Mouse (Mus musculus): ENCODE measurements around the gene Apba3. TPM values are rescaled to one million over a fixed set of nuclear protein-coding genes. Genes with fewer than 3 reads are reported as not detected.

The Apba3 gene
- polyA plus RNA-seq, 1 experiment from 2014 or later: 24.0 TPM

DNA sequence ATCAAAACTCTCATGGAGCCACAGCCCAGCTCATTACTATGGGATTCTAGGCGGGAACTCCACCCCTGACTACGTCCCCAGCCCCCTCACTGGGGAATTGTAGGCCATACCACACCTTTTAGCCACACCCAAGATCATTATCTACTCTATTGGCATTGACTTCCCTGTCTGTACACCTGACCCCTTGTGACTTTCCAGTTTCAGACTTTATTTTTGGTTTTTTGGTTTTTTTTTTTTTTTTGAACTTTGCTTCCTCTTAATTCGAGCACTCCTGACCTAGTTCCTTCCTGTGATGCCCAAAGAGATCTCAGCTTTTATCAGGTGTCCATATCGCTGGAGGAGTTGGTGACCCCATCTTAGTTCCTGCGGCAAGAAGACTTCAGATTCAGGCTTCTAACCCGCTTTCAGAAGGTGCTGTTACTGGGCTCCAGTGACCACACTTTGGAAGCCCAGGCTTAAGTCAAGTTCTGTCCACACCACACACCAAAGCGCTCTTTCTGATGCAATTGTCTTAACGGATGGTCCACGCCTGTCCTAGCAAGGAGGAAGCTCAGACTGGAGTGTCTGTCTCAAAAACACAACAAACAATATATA lies 24.8 kb downstream of the Apba3 start, which contains the start of gene Tjp3:
Tjp3 (minus strand) TSS at position 71 of the 594 bp plus-strand sequence.
- Histone ChIP-seq H3K4me1 (replicated peaks) (peaks cover 82% of the 10 kb centered on the region), H3K36me3 (replicated peaks) (0 out of 2 replicates have a peak, but pooled peaks cover 6% of the 10 kb centered on the region), H3K4me3 (replicated peaks) (peak within 1 kb of the TSS; percentile 10; the same call in 1 of the 2 replicates), H3K27me3 (peaks cover 29% of the 10 kb centered on the region), H3K9me3 (replicated peaks) (no peaks in the 10 kb centered on the region), H3K9ac (no peak within 1 kb of the TSS), H3K4me2 (peak within 1 kb of the TSS; percentile 95), H3K27ac (replicated peaks) (peak within 1 kb of the TSS; percentile 45)
- 47% methylated on average over 9 of the region's 9 CpGs for WGBS (ENCODE audit: insufficient replicate concordance)
- ATAC-seq (ENCODE audit: insufficient read depth): no peak

DNA sequence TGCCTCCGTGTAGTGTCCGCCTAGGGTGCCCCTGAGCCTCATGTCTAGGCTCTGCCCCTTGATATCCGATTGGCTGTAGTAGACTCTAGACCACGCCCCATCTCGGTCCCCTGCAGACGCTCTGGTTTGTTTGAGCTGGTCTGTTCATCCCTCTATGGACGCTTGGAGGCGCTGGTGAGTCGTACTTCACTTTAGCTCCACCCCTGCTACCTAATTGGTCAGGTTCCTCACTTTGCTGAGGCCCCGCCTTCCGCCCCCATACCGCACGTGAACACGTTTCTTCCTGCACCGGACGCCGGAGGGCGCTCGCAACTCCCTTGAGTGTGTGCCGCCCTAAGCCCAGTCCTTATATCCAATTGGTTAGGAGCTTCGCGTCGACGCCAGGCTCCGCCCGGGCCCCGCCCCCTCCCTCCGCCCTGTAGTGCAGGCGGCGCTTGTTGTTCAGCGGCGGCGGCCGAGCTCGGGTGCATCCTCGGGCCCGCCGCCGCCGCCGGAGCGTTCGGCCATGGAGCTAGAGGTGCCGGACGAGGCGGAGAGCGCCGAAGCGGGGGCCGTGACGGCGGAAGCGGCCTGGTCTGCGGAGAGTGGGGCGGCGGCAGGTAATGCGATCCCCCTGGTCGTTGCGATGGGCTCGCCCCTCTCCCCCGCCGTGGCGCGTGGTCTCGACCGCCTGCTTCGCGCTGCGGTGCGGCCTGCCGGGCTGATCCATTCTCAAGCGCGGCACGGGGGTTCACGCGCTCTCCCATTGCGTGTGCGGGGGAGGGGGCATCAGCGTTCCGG lies 26.0 kb downstream of the Apba3 start, which contains the start of gene Pip5k1c:
Pip5k1c (plus strand) TSS at position 410 of the 780 bp plus-strand sequence.
- ATAC-seq (ENCODE audit: insufficient read depth): peak; percentile 94
- Histone ChIP-seq H3K9me3 (replicated peaks) (no peaks in the 10 kb centered on the region), H3K4me1 (replicated peaks) (peaks cover 88% of the 10 kb centered on the region), H3K9ac (peak within 1 kb of the TSS; percentile 77), H3K27me3 (peaks cover 23% of the 10 kb centered on the region), H3K36me3 (replicated peaks) (0 out of 2 replicates have a peak, but pooled peaks cover 6% of the 10 kb centered on the region), H3K4me2 (peak within 1 kb of the TSS; percentile 95), H3K27ac (replicated peaks) (peak within 1 kb of the TSS; percentile 89), H3K4me3 (replicated peaks) (peak within 1 kb of the TSS; percentile 77)
- WGBS (ENCODE audit: insufficient replicate concordance): under 1% methylated on average over 80 of the region's 80 CpGs

GRCm38 (mm10) chr10:81293334-81294030 lies 26.7 kb downstream of the Apba3 start:
- Histone ChIP-seq H3K9ac (peak overlapping the region; percentile 77), H3K36me3 (replicated peaks) (0 out of 2 replicates have a peak, but pooled peaks cover 6% of the 10 kb centered on the region), H3K9me3 (replicated peaks) (no peaks in the 10 kb centered on the region), H3K4me3 (replicated peaks) (peak overlapping the region; percentile 77), H3K4me2 (peak overlapping the region; percentile 95), H3K27me3 (peaks cover 16% of the 10 kb centered on the region), H3K4me1 (replicated peaks) (peaks cover 93% of the 10 kb centered on the region), H3K27ac (replicated peaks) (peak overlapping the region; percentile 89)
- 1% methylated on average over 25 of the region's 25 CpGs for WGBS (ENCODE audit: insufficient replicate concordance)
- no peak for ATAC-seq (ENCODE audit: insufficient read depth)

DNA sequence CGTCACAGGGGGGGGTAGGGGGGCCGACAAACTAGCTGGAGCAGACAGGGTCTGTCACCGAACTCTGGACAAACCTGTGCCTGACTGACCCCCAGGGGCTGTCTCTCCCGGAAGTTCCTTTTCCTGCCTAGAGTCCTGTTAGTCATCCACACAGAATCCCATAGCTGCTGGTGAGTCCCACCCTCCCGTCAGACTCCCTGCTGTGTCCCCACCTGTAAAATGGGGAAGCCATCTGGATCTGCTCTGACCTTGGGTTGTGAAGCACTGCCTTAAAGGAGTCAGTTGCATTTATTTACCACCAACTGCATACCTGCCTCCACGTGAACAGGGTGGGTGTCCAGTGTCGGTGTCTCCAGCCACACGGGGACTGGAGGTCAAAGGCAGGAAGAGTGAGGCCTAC lies 27.7 kb downstream of the Apba3 start:
- H3K27me3 ChIP-seq: peaks cover 14% of the 10 kb centered on the region; the same call in 1 of the 2 replicates
- peak overlapping the region; percentile 95 for H3K4me2 ChIP-seq
- H3K9ac ChIP-seq: peak overlapping the region; percentile 77; the same call in 1 of the 2 replicates
- WGBS (ENCODE audit: insufficient replicate concordance): 22% methylated on average over 8 of the region's 8 CpGs
- 0 out of 2 replicates have a peak, but pooled peaks cover 6% of the 10 kb centered on the region for H3K36me3 ChIP-seq (replicated peaks)
- ATAC-seq (ENCODE audit: insufficient read depth): no peak
- H3K27ac ChIP-seq (replicated peaks): no peak overlapping the region
- no peaks in the 10 kb centered on the region for H3K9me3 ChIP-seq (replicated peaks)
- peak overlapping the region; percentile 77 for H3K4me3 ChIP-seq (replicated peaks)
- H3K4me1 ChIP-seq (replicated peaks): peaks cover 95% of the 10 kb centered on the region

GRCm38 (mm10) chr10:81295185-81295584 lies 28.4 kb downstream of the Apba3 start:
- Histone ChIP-seq H3K36me3 (replicated peaks) (0 out of 2 replicates have a peak, but pooled peaks cover 6% of the 10 kb centered on the region), H3K4me1 (replicated peaks) (peaks cover 96% of the 10 kb centered on the region), H3K9ac (no peak overlapping the region), H3K9me3 (replicated peaks) (no peaks in the 10 kb centered on the region), H3K27ac (replicated peaks) (no peak overlapping the region), H3K4me2 (peak overlapping the region; percentile 95; the same call in 1 of the 2 replicates), H3K4me3 (replicated peaks) (no peak overlapping the region), H3K27me3 (peaks cover 9% of the 10 kb centered on the region; the same call in 1 of the 2 replicates)
- no peak for ATAC-seq (ENCODE audit: insufficient read depth)
- 74% methylated on average over 6 of the region's 6 CpGs for WGBS (ENCODE audit: insufficient replicate concordance)

DNA sequence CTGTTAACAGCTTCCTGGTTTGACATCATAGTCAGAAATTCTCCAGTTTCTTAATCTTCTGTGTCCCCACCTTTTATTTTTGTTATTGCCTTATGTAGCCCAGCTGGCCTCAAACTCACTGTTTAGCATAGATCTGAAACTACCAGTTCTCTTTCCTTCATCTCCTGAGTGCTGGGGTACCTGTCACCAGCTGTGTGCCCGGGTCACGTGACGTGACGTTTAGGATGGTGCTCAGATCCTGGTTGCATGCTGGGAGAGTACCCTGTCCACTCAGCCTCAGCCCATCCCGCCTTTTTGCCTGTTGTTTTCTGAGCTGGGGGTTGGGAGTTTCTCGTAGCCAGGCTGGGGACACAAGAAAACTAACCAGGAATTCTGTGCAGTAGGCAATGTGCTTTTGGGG lies 30.5 kb downstream of the Apba3 start:
- Histone ChIP-seq H3K36me3 (replicated peaks) (0 out of 2 replicates have a peak, but pooled peaks cover 6% of the 10 kb centered on the region), H3K9ac (peak overlapping the region; percentile 6; the same call in 1 of the 2 replicates), H3K4me2 (peak overlapping the region; percentile 27), H3K9me3 (replicated peaks) (no peaks in the 10 kb centered on the region), H3K4me3 (replicated peaks) (no peak overlapping the region), H3K27me3 (no peaks in the 10 kb centered on the region), H3K27ac (replicated peaks) (peak overlapping the region; percentile 86), H3K4me1 (replicated peaks) (peaks cover 97% of the 10 kb centered on the region)
- no peak for ATAC-seq (ENCODE audit: insufficient read depth)
- 63% methylated on average over 6 of the region's 6 CpGs for WGBS (ENCODE audit: insufficient replicate concordance)

DNA sequence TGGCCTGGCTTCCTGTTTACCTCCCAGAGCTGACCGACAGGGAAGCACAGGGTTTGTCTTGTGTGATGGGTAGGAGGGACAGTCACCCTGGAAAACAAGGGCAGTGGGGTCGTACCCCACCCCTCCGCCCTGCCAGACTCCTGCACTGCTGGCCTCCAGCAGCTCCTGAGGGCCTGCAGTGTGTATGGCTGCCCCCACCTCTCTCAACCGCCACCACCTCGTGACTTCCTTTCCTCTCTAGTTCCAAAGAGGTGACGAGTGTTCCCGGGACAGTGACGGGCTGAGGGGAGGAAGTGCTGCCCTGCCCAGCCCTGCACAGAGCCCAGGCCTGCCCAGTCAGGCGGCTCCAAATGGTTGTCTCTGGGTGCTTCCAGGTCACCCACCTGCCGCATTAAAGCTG lies 31.1 kb downstream of the Apba3 start:
- Histone ChIP-seq H3K9me3 (replicated peaks) (no peaks in the 10 kb centered on the region), H3K27me3 (no peaks in the 10 kb centered on the region), H3K36me3 (replicated peaks) (0 out of 2 replicates have a peak, but pooled peaks cover 6% of the 10 kb centered on the region), H3K4me3 (replicated peaks) (no peak overlapping the region), H3K9ac (peak overlapping the region; percentile 6; the same call in 1 of the 2 replicates), H3K4me2 (peak overlapping the region; percentile 27), H3K27ac (replicated peaks) (peak overlapping the region; percentile 86), H3K4me1 (replicated peaks) (peaks cover 99% of the 10 kb centered on the region)
- peak; percentile 7; the same call in 1 of the 2 replicates for ATAC-seq (ENCODE audit: insufficient read depth)
- WGBS (ENCODE audit: insufficient replicate concordance): 23% methylated on average over 10 of the region's 10 CpGs

- no peak overlapping the region for H3K4me3 ChIP-seq (replicated peaks)
- peaks cover 100% of the 10 kb centered on the region for H3K4me1 ChIP-seq (replicated peaks)
- peak overlapping the region; percentile 27; the same call in 1 of the 2 replicates for H3K4me2 ChIP-seq
- no peaks in the 10 kb centered on the region for H3K9me3 ChIP-seq (replicated peaks)
- peak overlapping the region; percentile 86 for H3K27ac ChIP-seq (replicated peaks)
- ATAC-seq (ENCODE audit: insufficient read depth): no peak
- no peaks in the 10 kb centered on the region for H3K27me3 ChIP-seq
- H3K36me3 ChIP-seq (replicated peaks): 0 out of 2 replicates have a peak, but pooled peaks cover 6% of the 10 kb centered on the region
- WGBS (ENCODE audit: insufficient replicate concordance): 61% methylated on average over 17 of the region's 17 CpGs
- no peak overlapping the region for H3K9ac ChIP-seq
Observed at GRCm38 (mm10) chr10:81298369-81299100, 31.8 kb downstream of the Apba3 start.

GRCm38 (mm10) chr10:81299585-81300351 lies 33.0 kb downstream of the Apba3 start:
- Histone ChIP-seq H3K4me2 (peak overlapping the region; percentile 27), H3K9ac (no peak overlapping the region), H3K4me3 (replicated peaks) (no peak overlapping the region), H3K36me3 (replicated peaks) (0 out of 2 replicates have a peak, but pooled peaks cover 6% of the 10 kb centered on the region), H3K9me3 (replicated peaks) (no peaks in the 10 kb centered on the region), H3K27ac (replicated peaks) (peak overlapping the region; percentile 86), H3K27me3 (no peaks in the 10 kb centered on the region), H3K4me1 (replicated peaks) (peaks cover 100% of the 10 kb centered on the region)
- WGBS (ENCODE audit: insufficient replicate concordance): 61% methylated on average over 14 of the region's 14 CpGs
- ATAC-seq (ENCODE audit: insufficient read depth): no peak; the same call in 1 of the 2 replicates

All from liver, embryonic 15.5 days (tissue).